Mouse (Mus musculus) stomach, embryonic 15.5 days (tissue): Measurements from ENCODE around the gene Filip1l. TPM values are rescaled to one million over a fixed set of nuclear protein-coding genes. Genes with fewer than 3 reads are reported as not detected.

Experiments
- ATAC-seq: fragments of 200-750 bp; cut with Nextera tagmentation; 2 replicates; pipeline ENCODE4 v1.8.0; 2017; ENCODE audit warnings: low read depth, moderate number of reproducible peaks, moderate TSS enrichment; ENCODE audit not compliant: insufficient read depth, low FRiP score
- H3K27ac ChIP-seq: fragments of 300-500 bp; sonication (generic); 2 replicates; pipeline ENCODE4 v1.5.1; 2015; ENCODE audit warnings: mild to moderate bottlenecking, inconsistent platforms
- H3K27me3 ChIP-seq: fragments of 300-500 bp; sonication (generic); replicated peaks from 2 replicates; pipeline ENCODE4 v1.6.1; 2015; ENCODE audit warnings: inconsistent platforms
- H3K36me3 ChIP-seq: fragments of 300-500 bp; sonication (generic); 2 replicates; pipeline ENCODE4 v1.6.1; 2015; ENCODE audit warnings: inconsistent platforms
- H3K4me1 ChIP-seq: fragments of 300-500 bp; sonication (generic); 2 replicates; pipeline ENCODE4 v1.6.1; 2015; ENCODE audit warnings: inconsistent platforms
- H3K4me2 ChIP-seq: fragments of 300-500 bp; sonication (generic); 2 replicates; pipeline ENCODE4 v1.6.1; 2015; ENCODE audit warnings: mild to moderate bottlenecking, inconsistent platforms
- H3K4me3 ChIP-seq: fragments of 300-500 bp; sonication (generic); replicated peaks from 2 replicates; pipeline ENCODE4 v1.5.1; 2015; ENCODE audit warnings: inconsistent platforms
- H3K9ac ChIP-seq: fragments of 300-500 bp; sonication (generic); 2 replicates; pipeline ENCODE4 v1.6.1; 2015; ENCODE audit warnings: inconsistent platforms
- H3K9me3 ChIP-seq: fragments of 300-500 bp; sonication (generic); 2 replicates; pipeline ENCODE4 v1.6.1; 2016; ENCODE audit warnings: inconsistent platforms
- WGBS: fragments of 180-500 bp; shearing (Covaris S2); methylation state at CpG from one replicate; pipeline ENCODE4 v1.1.7; 2015; 5-methylcytosine and 5-hydroxymethylcytosine counted together
- polyA plus RNA-seq: library from polyadenylated mRNA; unstranded; fragments of >200 nt; fragmentation: Nextera tagmentation; extraction: Ambion mirVana; gene quantifications from 2 replicates; pipeline ENCODE4 v1.2.1, GENCODE M21; 2015

The Filip1l gene
- polyA plus RNA-seq, 1 experiment from 2014 or later = 42.1 TPM

GRCm38 (mm10) chr16:57597295-57597957 lies 244.5 kb downstream of the Filip1l start:
- Histone ChIP-seq H3K36me3 (no peaks in the 10 kb centered on the region), H3K27ac (no peak overlapping the region), H3K9ac (no peak overlapping the region), H3K4me3 (no peak overlapping the region), H3K4me1 (no peaks in the 10 kb centered on the region), H3K27me3 (no peaks in the 10 kb centered on the region), H3K9me3 (no peaks in the 10 kb centered on the region), H3K4me2 (no peak overlapping the region)
- WGBS = 65% methylated on average over 4 of the region's 4 CpGs
- no peak for ATAC-seq

GRCm38 (mm10) chr16:57601031-57601430 lies 248.1 kb downstream of the Filip1l start:
- ATAC-seq = no peak
- H3K27ac ChIP-seq = no peak overlapping the region
- no peaks in the 10 kb centered on the region for H3K27me3 ChIP-seq
- H3K9me3 ChIP-seq = no peaks in the 10 kb centered on the region
- no peaks in the 10 kb centered on the region for H3K36me3 ChIP-seq
- no peak overlapping the region for H3K4me2 ChIP-seq
- H3K4me1 ChIP-seq = no peaks in the 10 kb centered on the region
- H3K9ac ChIP-seq = no peak overlapping the region
- H3K4me3 ChIP-seq = no peak overlapping the region

GRCm38 (mm10) chr16:57606444-57607227 lies 253.7 kb downstream of the Filip1l start, which contains the start of gene Cmss1:
Cmss1 (minus strand) TSS chr16:57606864.
- peak within 1 kb of the TSS; percentile 69 for H3K9ac ChIP-seq
- WGBS = under 1% methylated on average over 64 of the region's 64 CpGs
- peak within 1 kb of the TSS; percentile 97 for H3K4me3 ChIP-seq
- peak within 1 kb of the TSS; percentile 70 for H3K4me2 ChIP-seq
- H3K9me3 ChIP-seq = no peaks in the 10 kb centered on the region
- H3K27ac ChIP-seq = peak within 1 kb of the TSS; percentile 73; the same call in 1 of the 2 replicates
- H3K27me3 ChIP-seq = no peaks in the 10 kb centered on the region
- peak; percentile 85 for ATAC-seq
- H3K4me1 ChIP-seq = peaks cover 5% of the 10 kb centered on the region
- no peaks in the 10 kb centered on the region for H3K36me3 ChIP-seq

GRCm38 (mm10) chr16:57611768-57612167 lies 258.9 kb downstream of the Filip1l start:
- Histone ChIP-seq H3K27ac (no peak overlapping the region), H3K36me3 (no peaks in the 10 kb centered on the region), H3K4me1 (peaks cover 5% of the 10 kb centered on the region), H3K4me2 (no peak overlapping the region), H3K27me3 (no peaks in the 10 kb centered on the region), H3K9ac (no peak overlapping the region), H3K4me3 (no peak overlapping the region), H3K9me3 (no peaks in the 10 kb centered on the region)
- 3% methylated on average over 1 of the region's 1 CpGs for WGBS
- no peak for ATAC-seq

Other genes with a start within 250 kb of the Filip1l start
- gene Tomm70a, start 231.4 kb upstream of the Filip1l start, polyA plus RNA-seq = 44.7 and 45.7 TPM in 2 replicates
- gene Nit2, start 185.8 kb upstream of the Filip1l start, polyA plus RNA-seq = 76.3 and 88.5 TPM in 2 replicates
- 23.2 and 24.4 TPM in 2 replicates for gene Tbc1d23, start 121.6 kb upstream of the Filip1l start, polyA plus RNA-seq
- 0.05 and 0.06 TPM in 2 replicates for gene Tmem30c, start 60.2 kb upstream of the Filip1l start, polyA plus RNA-seq